Mouse (Mus musculus) yolk sac, embryonic 10.5 days (tissue): ENCODE results near the gene Styk1.
A peak's percentile ranks its signal among the peaks of the same experiment; 100 is the strongest.
"Not testable (repeated sequence)": the region's sequence is repeated elsewhere in the genome, so short reads cannot be mapped to it uniquely, and the experiment has no call there.

ENCODE experiments used
- DNase-seq: peaks from one replicate; pipeline ENCODE4 v3.0.0-alpha.2; 2017; ENCODE audit warnings: low spot score

Styk1 gene

DNA sequence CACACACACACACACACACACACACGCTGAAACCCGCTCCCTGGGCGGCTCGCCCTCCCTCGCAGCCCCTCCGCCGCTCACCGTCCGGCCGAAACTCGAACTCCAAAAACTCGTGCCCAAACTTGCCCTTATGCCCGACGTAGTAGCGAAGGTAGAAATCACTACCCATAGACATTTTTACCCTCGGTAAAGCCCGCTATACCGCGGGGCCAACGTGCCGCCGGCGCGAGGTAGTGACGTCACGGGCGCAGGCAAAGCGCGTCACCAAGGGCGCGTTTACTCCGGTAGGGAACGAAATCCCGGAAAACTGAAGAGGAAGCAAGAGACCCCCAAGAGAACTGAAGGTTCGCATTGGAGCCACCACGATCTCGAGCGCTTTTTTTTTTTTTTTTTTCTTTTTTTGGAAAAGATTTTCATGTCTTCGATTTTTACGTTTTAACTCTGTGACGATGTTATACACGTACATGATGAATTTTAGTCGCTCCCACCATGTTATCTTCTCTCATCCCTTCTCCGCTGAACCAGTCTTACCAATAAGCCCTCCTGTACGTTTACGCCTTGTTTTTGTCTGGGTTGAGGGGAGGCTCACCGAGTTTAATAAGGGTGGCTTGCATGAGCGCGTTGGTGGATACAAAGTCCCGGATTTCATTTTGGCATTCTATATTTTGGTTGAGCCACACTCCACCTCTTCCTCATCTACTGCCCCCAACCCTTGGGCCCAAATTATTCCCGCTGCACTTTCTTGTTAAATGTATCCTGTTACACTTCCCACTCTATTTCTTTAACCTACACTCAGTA lies 60.2 kb downstream of the Styk1 start, which contains the start of gene Magohb:
Gene Magohb (minus strand): TSS at position 254 of the 798 bp plus-strand sequence.
- DNase-seq: peak; percentile 74

DNA sequence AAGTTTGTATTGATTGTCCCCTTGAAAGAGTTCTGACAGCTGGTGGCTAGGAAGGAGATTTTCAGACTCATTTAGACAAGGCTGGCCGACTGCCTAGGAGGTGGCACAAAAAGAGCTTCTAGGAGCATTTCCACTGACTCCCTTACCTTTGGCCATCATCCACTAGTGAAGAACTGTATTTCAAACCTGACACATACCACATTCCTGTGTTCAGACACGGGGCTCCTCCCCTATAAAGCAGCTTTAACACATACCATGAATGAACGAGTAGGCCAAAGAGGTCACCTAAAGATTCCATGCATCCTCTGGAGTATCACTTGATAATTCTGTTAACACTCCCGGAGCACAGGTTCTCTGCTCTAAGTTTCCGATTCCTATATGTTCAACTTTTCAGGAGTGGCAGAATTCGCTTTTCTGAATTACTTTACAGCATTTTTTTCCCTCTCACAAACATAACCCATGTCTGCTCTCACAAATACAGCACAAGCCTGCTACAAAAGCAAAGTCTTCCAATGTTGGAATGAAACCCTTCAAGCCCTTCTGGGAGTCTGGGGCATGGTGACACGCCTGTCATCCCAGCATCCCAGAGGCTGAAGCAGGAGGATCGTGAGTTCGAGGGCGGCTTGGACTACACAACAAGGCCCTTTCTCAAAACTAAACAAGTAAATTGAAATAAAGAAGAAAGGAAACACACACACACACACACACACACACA lies 61.0 kb downstream of the Styk1 start:
- DNase-seq: peak; percentile 8

DNA sequence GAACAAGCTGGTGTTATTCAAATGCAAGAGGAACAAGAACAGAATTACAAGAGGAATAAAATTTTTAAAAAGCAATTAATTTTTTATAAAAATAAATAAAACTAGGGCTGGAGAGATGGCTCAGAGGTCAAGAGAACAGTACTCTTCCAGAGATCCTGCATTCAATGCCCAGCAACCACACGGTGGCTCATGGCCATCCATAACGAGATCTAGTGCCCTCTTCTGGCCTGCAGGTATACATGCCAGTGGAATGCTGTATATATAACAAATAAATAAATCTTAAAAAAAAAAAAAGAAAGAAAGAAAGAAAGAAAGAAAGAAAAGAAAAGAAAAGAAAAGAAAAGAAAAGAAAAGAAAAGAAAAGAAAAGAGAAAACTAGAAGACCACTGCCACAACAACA lies 63.0 kb downstream of the Styk1 start:
- no peak for DNase-seq

DNA sequence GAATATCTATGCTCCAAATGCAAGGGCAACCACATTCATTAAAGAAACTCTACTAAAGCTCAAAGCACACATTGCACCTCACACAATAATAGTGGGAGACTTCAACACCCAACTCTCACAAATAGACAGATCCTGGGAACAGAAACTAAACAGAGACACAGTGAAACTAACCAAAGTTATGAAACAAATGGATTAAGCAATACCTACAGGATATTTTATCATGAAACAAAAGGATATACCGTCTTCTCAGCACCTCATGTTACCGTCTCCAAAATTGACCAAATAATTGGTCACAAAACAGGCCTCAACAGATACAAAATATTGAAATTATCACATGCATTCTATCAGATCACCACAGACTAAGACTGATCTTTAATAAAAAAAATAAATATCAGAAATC lies 75.2 kb downstream of the Styk1 start:
- DNase-seq: not testable (repeated sequence)

GRCm38 (mm10) chr6:131276659-131277058 lies 76.7 kb downstream of the Styk1 start:
- no peak for DNase-seq

DNA sequence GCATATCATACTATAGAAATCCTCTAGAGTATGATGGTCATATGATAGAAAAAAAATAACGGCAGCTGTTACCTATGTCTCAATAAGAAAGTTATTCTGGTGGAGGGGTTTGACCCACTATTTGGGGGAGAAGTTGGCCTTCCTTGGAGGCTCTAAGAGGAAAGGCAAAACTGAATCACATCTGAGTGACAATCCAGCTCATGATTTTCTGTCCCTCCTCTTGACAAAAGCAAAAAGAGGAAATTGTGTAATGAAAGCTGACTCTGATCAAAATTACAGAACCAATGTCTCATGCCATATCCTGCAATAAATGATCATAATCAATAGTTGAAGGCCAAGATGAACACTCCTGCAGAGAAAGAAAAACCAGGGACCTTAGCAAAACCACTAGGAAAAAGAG lies 81.1 kb downstream of the Styk1 start:
- DNase-seq: no peak

GRCm38 (mm10) chr6:131270312-131270711 lies 83.1 kb downstream of the Styk1 start:
- no peak for DNase-seq

GRCm38 (mm10) chr6:131269599-131269998 lies 83.8 kb downstream of the Styk1 start:
- DNase-seq: no peak

- DNase-seq: no peak
These were observed 89.2 kb downstream of the Styk1 start for GRCm38 (mm10) chr6:131264175-131264574.

GRCm38 (mm10) chr6:131262778-131263177 lies 90.6 kb downstream of the Styk1 start:
- DNase-seq: no peak

- DNase-seq: no peak
These were observed 91.4 kb downstream of the Styk1 start for GRCm38 (mm10) chr6:131262009-131262408.
